Mouse (Mus musculus): ENCODE results near the gene Gcn1l1. TPM values are rescaled to one million over a fixed set of nuclear protein-coding genes. Genes with fewer than 3 reads are reported as not detected.

The Gcn1l1 gene
- polyA plus RNA-seq, 1 experiment from 2014 or later: 62.4 TPM

- Histone ChIP-seq H3K9me3 (ENCODE audit: control insufficient read depth, low read length) (no peaks in the 10 kb centered on the region), H3K36me3 (ENCODE audit: control insufficient read depth, insufficient read depth, low read length) (peaks cover 29% of the 10 kb centered on the region), H3K27me3 (ENCODE audit: control insufficient read depth, insufficient read depth, low read length) (no peaks in the 10 kb centered on the region), H3K4me3 (ENCODE audit: low read depth, low read length) (no peak overlapping the region), H3K4me1 (replicated peaks; ENCODE audit: control insufficient read depth, insufficient read depth, low read length) (no peaks in the 10 kb centered on the region), H3K9ac (ENCODE audit: low read length) (no peak overlapping the region), H3K27ac (ENCODE audit: low read depth, low read length) (no peak overlapping the region), H3K4me2 (ENCODE audit: low read depth, low read length, severe bottlenecking) (no peak overlapping the region)
- ATAC-seq (replicated peaks; ENCODE audit: low FRiP score): no peak
- WGBS: 89% methylated on average over 11 of the region's 11 CpGs
- DNase-seq (ENCODE audit: low spot score): no peak
Observed at GRCm38 (mm10) chr5:115591028-115591427, 26.0 kb downstream of the Gcn1l1 start.

GRCm38 (mm10) chr5:115591506-115591905 lies 26.5 kb downstream of the Gcn1l1 start:
- no peaks in the 10 kb centered on the region for H3K27me3 ChIP-seq (ENCODE audit: control insufficient read depth, insufficient read depth, low read length)
- peaks cover 31% of the 10 kb centered on the region for H3K36me3 ChIP-seq (ENCODE audit: control insufficient read depth, insufficient read depth, low read length)
- H3K4me1 ChIP-seq (replicated peaks; ENCODE audit: control insufficient read depth, insufficient read depth, low read length): no peaks in the 10 kb centered on the region
- no peak overlapping the region for H3K4me3 ChIP-seq (ENCODE audit: low read depth, low read length)
- H3K9me3 ChIP-seq (ENCODE audit: control insufficient read depth, low read length): no peaks in the 10 kb centered on the region
- H3K4me2 ChIP-seq (ENCODE audit: low read depth, low read length, severe bottlenecking): no peak overlapping the region
- no peak for ATAC-seq (replicated peaks; ENCODE audit: low FRiP score)
- no peak overlapping the region for H3K9ac ChIP-seq (ENCODE audit: low read length)
- no peak for DNase-seq (ENCODE audit: low spot score)
- no peak overlapping the region for H3K27ac ChIP-seq (ENCODE audit: low read depth, low read length)
- 95% methylated on average over 2 of the region's 2 CpGs for WGBS

GRCm38 (mm10) chr5:115603561-115603960 lies 38.5 kb downstream of the Gcn1l1 start:
- H3K27ac ChIP-seq (ENCODE audit: low read depth, low read length): no peak overlapping the region
- H3K4me1 ChIP-seq (replicated peaks; ENCODE audit: control insufficient read depth, insufficient read depth, low read length): no peaks in the 10 kb centered on the region
- H3K4me3 ChIP-seq (ENCODE audit: low read depth, low read length): no peak overlapping the region
- no peaks in the 10 kb centered on the region for H3K27me3 ChIP-seq (ENCODE audit: control insufficient read depth, insufficient read depth, low read length)
- ATAC-seq (replicated peaks; ENCODE audit: low FRiP score): no peak
- DNase-seq (ENCODE audit: low spot score): no peak
- no peaks in the 10 kb centered on the region for H3K9me3 ChIP-seq (ENCODE audit: control insufficient read depth, low read length)
- no peak overlapping the region for H3K9ac ChIP-seq (ENCODE audit: low read length)
- H3K36me3 ChIP-seq (ENCODE audit: control insufficient read depth, insufficient read depth, low read length): peaks cover 19% of the 10 kb centered on the region
- 94% methylated on average over 6 of the region's 6 CpGs for WGBS
- H3K4me2 ChIP-seq (ENCODE audit: low read depth, low read length, severe bottlenecking): no peak overlapping the region

GRCm38 (mm10) chr5:115611566-115611965 lies 46.5 kb downstream of the Gcn1l1 start:
- DNase-seq (ENCODE audit: low spot score) (no peak), ATAC-seq (replicated peaks; ENCODE audit: low FRiP score) (no peak)
- Histone ChIP-seq H3K4me1 (replicated peaks; ENCODE audit: control insufficient read depth, insufficient read depth, low read length) (no peaks in the 10 kb centered on the region), H3K4me3 (ENCODE audit: low read depth, low read length) (no peak overlapping the region), H3K27ac (ENCODE audit: low read depth, low read length) (no peak overlapping the region), H3K9me3 (ENCODE audit: control insufficient read depth, low read length) (no peaks in the 10 kb centered on the region), H3K4me2 (ENCODE audit: low read depth, low read length, severe bottlenecking) (no peak overlapping the region), H3K27me3 (ENCODE audit: control insufficient read depth, insufficient read depth, low read length) (no peaks in the 10 kb centered on the region), H3K9ac (ENCODE audit: low read length) (no peak overlapping the region), H3K36me3 (ENCODE audit: control insufficient read depth, insufficient read depth, low read length) (peaks cover 21% of the 10 kb centered on the region)
- 92% methylated on average over 11 of the region's 11 CpGs for WGBS

- DNase-seq (ENCODE audit: low spot score) (no peak), ATAC-seq (replicated peaks; ENCODE audit: low FRiP score) (no peak)
- Histone ChIP-seq H3K27me3 (ENCODE audit: control insufficient read depth, insufficient read depth, low read length) (no peaks in the 10 kb centered on the region), H3K36me3 (ENCODE audit: control insufficient read depth, insufficient read depth, low read length) (peaks cover 28% of the 10 kb centered on the region), H3K27ac (ENCODE audit: low read depth, low read length) (no peak overlapping the region), H3K4me3 (ENCODE audit: low read depth, low read length) (no peak overlapping the region), H3K9ac (ENCODE audit: low read length) (no peak overlapping the region), H3K9me3 (ENCODE audit: control insufficient read depth, low read length) (no peaks in the 10 kb centered on the region), H3K4me1 (replicated peaks; ENCODE audit: control insufficient read depth, insufficient read depth, low read length) (no peaks in the 10 kb centered on the region), H3K4me2 (ENCODE audit: low read depth, low read length, severe bottlenecking) (no peak overlapping the region)
- 96% methylated on average over 9 of the region's 9 CpGs for WGBS
Observed at GRCm38 (mm10) chr5:115613332-115613731, 48.3 kb downstream of the Gcn1l1 start.

- Histone ChIP-seq H3K9me3 (ENCODE audit: control insufficient read depth, low read length) (no peaks in the 10 kb centered on the region), H3K4me2 (ENCODE audit: low read depth, low read length, severe bottlenecking) (no peak overlapping the region), H3K27ac (ENCODE audit: low read depth, low read length) (no peak overlapping the region), H3K4me3 (ENCODE audit: low read depth, low read length) (no peak overlapping the region), H3K27me3 (ENCODE audit: control insufficient read depth, insufficient read depth, low read length) (no peaks in the 10 kb centered on the region), H3K9ac (ENCODE audit: low read length) (no peak overlapping the region), H3K4me1 (replicated peaks; ENCODE audit: control insufficient read depth, insufficient read depth, low read length) (no peaks in the 10 kb centered on the region), H3K36me3 (ENCODE audit: control insufficient read depth, insufficient read depth, low read length) (peaks cover 31% of the 10 kb centered on the region)
- DNase-seq (ENCODE audit: low spot score): peak; percentile 77
- WGBS: 84% methylated on average over 7 of the region's 7 CpGs
- no peak for ATAC-seq (replicated peaks; ENCODE audit: low FRiP score)
Observed at GRCm38 (mm10) chr5:115614948-115615347, 49.9 kb downstream of the Gcn1l1 start.

GRCm38 (mm10) chr5:115619690-115620089 lies 54.6 kb downstream of the Gcn1l1 start:
- Histone ChIP-seq H3K9me3 (ENCODE audit: control insufficient read depth, low read length) (no peaks in the 10 kb centered on the region), H3K9ac (ENCODE audit: low read length) (no peak overlapping the region), H3K27ac (ENCODE audit: low read depth, low read length) (no peak overlapping the region), H3K4me1 (replicated peaks; ENCODE audit: control insufficient read depth, insufficient read depth, low read length) (no peaks in the 10 kb centered on the region), H3K27me3 (ENCODE audit: control insufficient read depth, insufficient read depth, low read length) (no peaks in the 10 kb centered on the region), H3K4me3 (ENCODE audit: low read depth, low read length) (no peak overlapping the region), H3K4me2 (ENCODE audit: low read depth, low read length, severe bottlenecking) (no peak overlapping the region), H3K36me3 (ENCODE audit: control insufficient read depth, insufficient read depth, low read length) (peaks cover 19% of the 10 kb centered on the region)
- WGBS: 95% methylated on average over 15 of the region's 15 CpGs
- no peak for ATAC-seq (replicated peaks; ENCODE audit: low FRiP score)
- no peak for DNase-seq (ENCODE audit: low spot score)

GRCm38 (mm10) chr5:115622686-115623085 lies 57.6 kb downstream of the Gcn1l1 start:
- no peak overlapping the region for H3K4me3 ChIP-seq (ENCODE audit: low read depth, low read length)
- H3K27me3 ChIP-seq (ENCODE audit: control insufficient read depth, insufficient read depth, low read length): no peaks in the 10 kb centered on the region
- no peak overlapping the region for H3K4me2 ChIP-seq (ENCODE audit: low read depth, low read length, severe bottlenecking)
- 85% methylated on average over 7 of the region's 7 CpGs for WGBS
- DNase-seq (ENCODE audit: low spot score) (no peak), ATAC-seq (replicated peaks; ENCODE audit: low FRiP score) (no peak)
- H3K4me1 ChIP-seq (replicated peaks; ENCODE audit: control insufficient read depth, insufficient read depth, low read length): no peaks in the 10 kb centered on the region
- no peaks in the 10 kb centered on the region for H3K9me3 ChIP-seq (ENCODE audit: control insufficient read depth, low read length)
- no peak overlapping the region for H3K9ac ChIP-seq (ENCODE audit: low read length)
- peaks cover 6% of the 10 kb centered on the region; the same call in 1 of the 2 replicates for H3K36me3 ChIP-seq (ENCODE audit: control insufficient read depth, insufficient read depth, low read length)
- H3K27ac ChIP-seq (ENCODE audit: low read depth, low read length): no peak overlapping the region

GRCm38 (mm10) chr5:115623694-115624440 lies 58.8 kb downstream of the Gcn1l1 start:
- Histone ChIP-seq H3K27me3 (ENCODE audit: control insufficient read depth, insufficient read depth, low read length) (no peaks in the 10 kb centered on the region), H3K9ac (ENCODE audit: low read length) (no peak overlapping the region), H3K9me3 (ENCODE audit: control insufficient read depth, low read length) (no peaks in the 10 kb centered on the region), H3K4me3 (ENCODE audit: low read depth, low read length) (no peak overlapping the region), H3K27ac (ENCODE audit: low read depth, low read length) (no peak overlapping the region), H3K4me1 (replicated peaks; ENCODE audit: control insufficient read depth, insufficient read depth, low read length) (no peaks in the 10 kb centered on the region), H3K4me2 (ENCODE audit: low read depth, low read length, severe bottlenecking) (no peak overlapping the region), H3K36me3 (ENCODE audit: control insufficient read depth, insufficient read depth, low read length) (peaks cover 3% of the 10 kb centered on the region; the same call in 1 of the 2 replicates)
- ATAC-seq (replicated peaks; ENCODE audit: low FRiP score) (no peak), DNase-seq (ENCODE audit: low spot score) (no peak)
- 85% methylated on average over 9 of the region's 9 CpGs for whole genome bisulfite sequencing

All from forebrain, embryonic 11.5 days (tissue).